Mouse (Mus musculus) ES-Bruce4 (cell line): ENCODE measurements at regions not wholly inside any gene's neighbourhood (a gene's known extent, or its start where the extent isn't known, plus 50 kb on each side); places are given as distances from the start of the nearest gene placed in this dataset.

ENCODE experiments used
- H3K27ac ChIP-seq: 2 replicates; pipeline ENCODE4 v1.5.1; 2012; ENCODE audit warnings: low read length, inconsistent platforms; ENCODE audit not compliant: insufficient read depth
- H3K27me3 ChIP-seq: 2 replicates; pipeline ENCODE4 v1.6.1; 2012; ENCODE audit warnings: mild to moderate bottlenecking, low read length, inconsistent platforms; ENCODE audit not compliant: control insufficient read depth, poor library complexity, insufficient read depth, severe bottlenecking
- H3K36me3 ChIP-seq: 2 replicates; pipeline ENCODE4 v1.6.1; 2012; ENCODE audit warnings: inconsistent platforms, mild to moderate bottlenecking, low read length, moderate library complexity; ENCODE audit not compliant: control insufficient read depth, poor library complexity, insufficient read depth, severe bottlenecking
- H3K4me1 ChIP-seq: one replicate; pipeline ENCODE4 v1.8.1; 2011; ENCODE audit warnings: low read length; ENCODE audit not compliant: control insufficient read depth, insufficient read depth
- H3K4me3 ChIP-seq: 2 replicates; pipeline ENCODE4 v1.5.1; 2011; ENCODE audit warnings: low read depth, mild to moderate bottlenecking, low read length
- H3K9ac ChIP-seq: 2 replicates; pipeline ENCODE4 v1.6.1; 2012; ENCODE audit warnings: low read depth, mild to moderate bottlenecking, inconsistent platforms; ENCODE audit not compliant: poor library complexity, severe bottlenecking
- H3K9me3 ChIP-seq: replicated peaks from 2 replicates; pipeline ENCODE4 v1.6.1; 2012; ENCODE audit warnings: mild to moderate bottlenecking, low read length, inconsistent platforms; ENCODE audit not compliant: control insufficient read depth, poor library complexity, insufficient read depth, severe bottlenecking
- CTCF ChIP-seq: IDR thresholded peaks from one replicate; pipeline ENCODE4 v1.8.1; 2011; ENCODE audit warnings: low read depth, low read length
- EP300 ChIP-seq: IDR thresholded peaks from 2 replicates; pipeline ENCODE4 v1.6.1; 2011; ENCODE audit warnings: low read depth, low read length; ENCODE audit not compliant: insufficient read depth
- POLR2A ChIP-seq: IDR thresholded peaks from one replicate; pipeline ENCODE4 v1.8.1; 2011; ENCODE audit warnings: low read length; ENCODE audit not compliant: insufficient read depth

DNA sequence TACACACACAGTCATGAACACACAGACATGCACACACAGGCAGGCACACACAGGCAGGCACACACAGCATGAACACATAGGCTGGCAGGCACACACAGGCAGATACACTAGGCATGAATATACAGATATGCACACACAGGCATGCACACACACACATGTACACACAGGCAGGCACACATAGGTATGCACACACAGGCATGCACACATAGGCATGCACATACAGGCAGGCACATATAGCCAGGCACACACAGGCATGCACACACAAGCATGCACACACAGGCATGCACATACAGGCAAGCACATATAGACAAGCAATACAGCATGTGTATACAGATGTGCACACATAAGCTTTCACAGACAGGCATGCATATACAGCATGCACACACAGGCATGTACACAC lies 377.6 kb upstream of the Xylt1 start:
- Histone ChIP-seq H3K36me3 (no peaks in the 10 kb centered on the region), H3K27me3 (no peaks in the 10 kb centered on the region), H3K27ac (no peak overlapping the region), H3K4me3 (no peak overlapping the region), H3K9ac (no peak overlapping the region), H3K9me3 (no peaks in the 10 kb centered on the region), H3K4me1 (no peaks in the 10 kb centered on the region)
- TF ChIP-seq CTCF (no peak), POLR2A (no peak), EP300 (no peak)

DNA sequence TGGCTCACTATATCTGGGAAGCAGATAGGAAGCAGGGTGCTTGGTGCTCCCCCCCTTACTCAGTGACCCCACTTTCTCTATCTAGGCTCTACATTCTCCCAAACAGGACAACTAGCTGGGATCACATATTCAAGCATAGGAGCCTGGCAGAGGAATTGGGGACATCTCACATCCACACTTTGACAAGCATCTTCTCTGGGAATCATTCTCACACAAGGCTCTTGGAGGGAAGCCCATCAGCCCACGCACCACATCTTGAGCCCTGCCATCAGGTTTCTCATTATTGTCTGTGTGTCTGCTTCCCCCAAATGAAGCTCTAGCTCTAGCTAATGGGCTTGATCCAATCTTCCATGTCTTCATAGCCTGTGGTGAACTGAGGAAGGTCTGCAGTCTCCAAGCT lies 362.4 kb upstream of the Xylt1 start:
- Histone ChIP-seq H3K36me3 (no peaks in the 10 kb centered on the region), H3K4me1 (no peaks in the 10 kb centered on the region), H3K4me3 (no peak overlapping the region), H3K27ac (no peak overlapping the region), H3K27me3 (no peaks in the 10 kb centered on the region), H3K9ac (no peak overlapping the region), H3K9me3 (no peaks in the 10 kb centered on the region)
- TF ChIP-seq CTCF (no peak), EP300 (no peak), POLR2A (no peak)

DNA sequence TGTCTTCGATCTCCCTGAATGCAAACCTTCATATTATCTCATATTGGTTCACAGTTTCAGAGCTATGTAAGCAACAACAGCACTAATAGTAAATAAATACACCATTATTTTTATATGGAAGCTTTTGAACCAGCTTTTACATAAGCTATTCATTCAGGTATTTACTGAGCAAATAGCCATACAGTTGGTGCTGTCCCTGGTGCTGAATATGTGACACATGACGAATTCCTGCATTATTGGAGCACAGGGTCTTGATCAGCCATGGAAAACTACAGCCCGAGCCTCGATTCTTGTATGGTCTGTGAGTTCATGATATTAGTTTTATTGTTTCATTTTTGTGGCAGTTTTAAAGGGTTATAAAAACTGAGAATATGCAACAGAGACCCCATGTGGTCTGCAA lies 359.1 kb upstream of the Xylt1 start:
- H3K9me3 ChIP-seq: no peaks in the 10 kb centered on the region
- H3K27me3 ChIP-seq: no peaks in the 10 kb centered on the region
- no peak overlapping the region for H3K4me3 ChIP-seq
- TF ChIP-seq CTCF (no peak), POLR2A (no peak), EP300 (no peak)
- no peaks in the 10 kb centered on the region for H3K36me3 ChIP-seq
- H3K4me1 ChIP-seq: no peaks in the 10 kb centered on the region
- no peak overlapping the region for H3K27ac ChIP-seq
- no peak overlapping the region for H3K9ac ChIP-seq

DNA sequence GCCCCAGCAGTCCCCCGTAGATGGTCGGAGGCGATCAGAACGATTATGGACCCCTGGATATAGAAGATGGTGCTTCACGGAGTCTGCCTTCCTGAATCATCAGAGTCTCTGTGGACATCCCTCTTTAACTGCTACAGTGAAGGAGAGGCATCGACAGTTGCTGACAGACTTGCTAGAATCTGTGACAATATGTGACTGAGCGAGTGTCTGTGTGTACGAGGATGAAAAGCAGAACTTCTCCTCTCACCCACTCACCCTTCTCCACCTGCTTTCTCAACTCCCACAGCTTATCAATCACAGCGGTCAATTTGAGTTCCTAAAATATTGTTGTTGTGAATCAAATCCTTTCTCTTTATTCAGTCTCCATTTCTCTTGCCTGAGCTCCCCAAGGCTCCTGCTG lies 335.9 kb upstream of the Xylt1 start:
- Histone ChIP-seq H3K9ac (no peak overlapping the region), H3K36me3 (no peaks in the 10 kb centered on the region), H3K9me3 (no peaks in the 10 kb centered on the region), H3K4me3 (no peak overlapping the region), H3K4me1 (no peaks in the 10 kb centered on the region), H3K27me3 (no peaks in the 10 kb centered on the region), H3K27ac (no peak overlapping the region)
- TF ChIP-seq CTCF (no peak), POLR2A (no peak), EP300 (no peak)

DNA sequence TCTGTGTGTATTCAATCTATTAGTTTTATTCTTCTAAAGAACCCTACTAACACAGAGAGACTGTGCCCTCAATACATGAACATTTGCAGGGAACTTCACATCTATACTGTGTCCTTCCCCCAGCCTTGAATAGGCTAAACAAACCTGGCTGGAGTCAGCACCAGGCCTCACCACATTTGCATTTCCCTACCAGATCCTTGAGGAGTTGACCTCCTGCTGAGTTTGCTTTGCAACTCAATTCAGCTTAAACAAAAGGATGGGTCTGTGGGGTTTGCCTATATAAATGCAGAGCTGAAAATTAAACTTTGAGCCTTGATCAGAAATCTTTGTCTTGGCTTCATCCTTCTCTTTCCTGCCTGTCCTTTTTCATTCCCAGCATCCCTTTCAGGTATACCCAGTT lies 331.5 kb upstream of the Xylt1 start:
- no peaks in the 10 kb centered on the region for H3K4me1 ChIP-seq

DNA sequence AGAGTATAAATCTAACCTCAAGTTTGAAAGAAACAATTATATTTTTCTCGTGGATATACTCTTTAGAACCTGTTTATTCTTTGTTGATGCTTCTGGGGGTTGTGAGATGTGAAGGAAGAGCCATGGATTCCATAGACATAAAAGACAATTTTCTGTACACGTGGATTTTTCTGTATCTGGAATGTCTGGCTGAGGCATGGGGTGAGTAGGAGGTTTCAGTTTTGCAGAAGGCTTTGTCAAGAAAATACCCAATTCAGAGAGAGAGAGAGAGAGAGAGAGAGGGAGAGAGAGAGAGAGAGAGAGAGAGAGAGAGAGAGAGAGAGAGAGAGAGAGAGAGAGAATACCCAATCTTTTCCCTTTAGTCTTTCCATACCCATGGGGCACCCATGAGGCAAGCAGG lies 315.0 kb upstream of the Xylt1 start:
- no peaks in the 10 kb centered on the region for H3K9me3 ChIP-seq
- H3K27ac ChIP-seq: no peak overlapping the region
- no peaks in the 10 kb centered on the region for H3K4me1 ChIP-seq
- no peaks in the 10 kb centered on the region for H3K36me3 ChIP-seq
- TF ChIP-seq POLR2A (no peak), CTCF (no peak), EP300 (no peak)
- no peak overlapping the region for H3K9ac ChIP-seq
- no peaks in the 10 kb centered on the region for H3K27me3 ChIP-seq
- no peak overlapping the region for H3K4me3 ChIP-seq

More for the DNA sequence above, 331.5 kb upstream of the Xylt1 start:
- H3K36me3 ChIP-seq: no peaks in the 10 kb centered on the region
- no peak overlapping the region for H3K4me3 ChIP-seq
- no peaks in the 10 kb centered on the region for H3K27me3 ChIP-seq
- H3K9me3 ChIP-seq: no peaks in the 10 kb centered on the region
- H3K9ac ChIP-seq: no peak overlapping the region
- no peak overlapping the region for H3K27ac ChIP-seq
- peak; percentile 69; the same call in 1 of the 2 replicates for TF ChIP-seq EP300
- no peak for TF ChIP-seq CTCF
